Mouse (Mus musculus) midbrain, embryonic 16.5 days (tissue): ENCODE data around the gene Apoa2. TPM values are rescaled to one million over a fixed set of nuclear protein-coding genes. Genes with fewer than 3 reads are reported as not detected.

Experiments
- ATAC-seq: fragments of 200-750 bp; cut with Nextera tagmentation; 2 replicates; pipeline ENCODE4 v1.8.0; 2017; ENCODE audit warnings: moderate TSS enrichment
- H3K27ac ChIP-seq: fragments of 300-500 bp; sonication (generic); 2 replicates; pipeline ENCODE4 v1.5.1; 2014; ENCODE audit warnings: mild to moderate bottlenecking, low read length, mixed read lengths
- H3K27me3 ChIP-seq: fragments of 300-500 bp; sonication (generic); 2 replicates; pipeline ENCODE4 v1.6.1; 2014; ENCODE audit warnings: low read depth, low read length, mixed read lengths; ENCODE audit not compliant: control insufficient read depth, insufficient read depth
- H3K36me3 ChIP-seq: fragments of 300-500 bp; sonication (generic); 2 replicates; pipeline ENCODE4 v1.6.1; 2014; ENCODE audit warnings: mild to moderate bottlenecking, low read length, moderate library complexity, mixed read lengths; ENCODE audit not compliant: control insufficient read depth, insufficient read depth
- H3K4me1 ChIP-seq: fragments of 300-500 bp; sonication (generic); 2 replicates; pipeline ENCODE4 v1.6.1; 2014; ENCODE audit warnings: mild to moderate bottlenecking, low read length, mixed read lengths; ENCODE audit not compliant: control insufficient read depth, insufficient read depth
- H3K4me2 ChIP-seq: fragments of 300-500 bp; sonication (generic); 2 replicates; pipeline ENCODE4 v1.6.1; 2014; ENCODE audit warnings: mild to moderate bottlenecking, low read length, mixed read lengths
- H3K4me3 ChIP-seq: fragments of 300-500 bp; sonication (generic); 2 replicates; pipeline ENCODE4 v1.5.1; 2014; ENCODE audit warnings: low read depth, mild to moderate bottlenecking, low read length, moderate library complexity, mixed read lengths
- H3K9ac ChIP-seq: fragments of 300-500 bp; sonication (generic); 2 replicates; pipeline ENCODE4 v1.6.1; 2014; ENCODE audit warnings: low read depth, low read length, mixed read lengths
- H3K9me3 ChIP-seq: fragments of 300-500 bp; sonication (generic); replicated peaks from 2 replicates; pipeline ENCODE4 v1.6.1; 2014; ENCODE audit warnings: mild to moderate bottlenecking, low read length, mixed read lengths; ENCODE audit not compliant: control insufficient read depth, poor library complexity, severe bottlenecking
- WGBS: fragments of 180-500 bp; shearing (Covaris S2); extraction: QIAGEN DNeasy Blood & Tissue Kit; methylation state at CpG from one replicate; pipeline ENCODE4 v1.1.7; 2014; 5-methylcytosine and 5-hydroxymethylcytosine counted together
- polyA plus RNA-seq: library from polyadenylated mRNA; unstranded; fragments of >200 nt; fragmentation: Nextera tagmentation; extraction: Ambion mirVana; gene quantifications from 2 replicates; pipeline ENCODE4 v1.2.1, GENCODE M21; 2015

Gene Apoa2
- polyA plus RNA-seq, 1 experiment from 2014 or later = 2.1 TPM

DNA sequence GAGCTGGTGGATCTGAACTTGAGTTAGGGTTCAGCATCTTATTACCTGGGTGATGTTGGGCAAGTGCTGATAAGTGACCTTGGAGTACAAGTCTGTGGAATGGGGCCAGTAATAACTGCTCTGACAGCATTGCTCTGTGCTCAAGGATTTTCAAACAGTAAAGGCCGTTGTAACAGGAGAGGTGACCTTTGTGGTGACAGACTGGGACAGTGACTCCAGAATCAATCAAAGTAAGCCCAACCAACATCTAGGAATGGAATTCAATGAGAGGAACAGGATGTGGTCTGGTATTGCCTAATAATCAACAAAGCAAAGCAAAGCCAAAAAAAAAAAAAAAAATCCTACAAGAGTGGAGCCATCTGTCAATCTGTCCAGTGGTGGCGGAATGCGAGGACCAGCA, 35.5 kb downstream of the Apoa2 start:
- H3K9me3 ChIP-seq = no peaks in the 10 kb centered on the region
- no peak overlapping the region for H3K9ac ChIP-seq
- H3K27ac ChIP-seq = no peak overlapping the region
- WGBS = 86% methylated on average over 3 of the region's 3 CpGs
- no peaks in the 10 kb centered on the region for H3K36me3 ChIP-seq
- peaks cover 13% of the 10 kb centered on the region for H3K4me1 ChIP-seq
- H3K4me2 ChIP-seq = no peak overlapping the region
- no peaks in the 10 kb centered on the region for H3K27me3 ChIP-seq
- H3K4me3 ChIP-seq = no peak overlapping the region
- no peak for ATAC-seq

DNA sequence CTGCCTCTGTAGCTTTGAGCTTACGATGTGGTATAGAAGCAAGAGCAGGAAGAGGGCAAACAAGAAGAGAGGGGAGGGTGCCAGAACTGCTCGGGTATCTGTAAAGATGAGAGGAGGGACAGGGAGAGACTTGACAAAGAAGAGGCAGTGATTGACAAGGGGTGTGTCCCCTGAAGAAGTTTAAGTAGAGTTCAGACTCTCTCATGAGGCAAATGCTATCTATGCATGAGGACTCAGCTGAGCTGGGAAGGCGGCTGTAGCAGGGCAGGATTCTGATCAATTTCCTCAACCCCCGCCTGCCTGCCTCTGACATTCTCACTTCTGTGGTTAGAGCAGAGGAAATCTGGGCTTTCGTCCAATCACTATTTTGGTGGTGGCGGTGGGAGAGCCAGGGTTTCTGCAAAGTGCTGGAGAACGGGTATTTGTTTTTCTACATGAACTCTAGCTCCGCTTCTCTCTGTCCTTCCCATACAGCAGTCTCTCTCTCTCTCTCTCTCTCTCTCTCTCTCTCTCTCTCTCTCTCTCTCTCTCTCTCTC, 37.8 kb downstream of the Apoa2 start:
- peak overlapping the region; percentile 30; the same call in 1 of the 2 replicates for H3K9ac ChIP-seq

DNA sequence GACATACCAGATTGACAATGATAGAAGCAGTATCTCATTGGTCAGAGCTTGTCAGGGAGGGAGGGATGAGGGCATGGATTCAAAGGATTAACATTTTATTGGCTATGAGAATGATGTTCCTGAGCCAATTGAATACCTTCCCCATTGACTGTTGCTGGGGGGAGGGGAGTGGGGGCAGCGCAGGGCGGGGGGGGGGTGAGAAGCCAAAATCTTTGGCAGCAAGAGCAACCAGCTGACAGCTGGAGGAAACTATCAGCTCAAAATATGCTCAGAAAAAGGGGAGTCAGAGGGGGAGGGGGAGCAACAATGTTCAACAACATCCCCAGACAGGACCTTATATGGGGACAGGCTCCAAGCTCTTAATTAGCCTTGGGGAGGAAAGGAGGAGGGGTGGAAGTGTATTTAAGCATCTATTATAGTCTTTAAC, 38.3 kb downstream of the Apoa2 start:
- no peaks in the 10 kb centered on the region for H3K36me3 ChIP-seq
- no peaks in the 10 kb centered on the region for H3K27me3 ChIP-seq
- H3K4me1 ChIP-seq = peaks cover 13% of the 10 kb centered on the region
- WGBS = 8% methylated on average over 2 of the region's 2 CpGs
- peak overlapping the region; percentile 74 for H3K27ac ChIP-seq
- peak overlapping the region; percentile 35; the same call in 1 of the 2 replicates for H3K4me3 ChIP-seq
- H3K4me2 ChIP-seq = peak overlapping the region; percentile 60
- H3K9me3 ChIP-seq = no peaks in the 10 kb centered on the region
- H3K9ac ChIP-seq = 0 out of 2 replicates have a peak overlapping the region, but pooled peaks have one; percentile 31
- peak; percentile 95 for ATAC-seq

More for the DNA sequence above, 37.8 kb downstream of the Apoa2 start:
- no peaks in the 10 kb centered on the region for H3K27me3 ChIP-seq
- ATAC-seq = peak; percentile 81
- H3K4me3 ChIP-seq = peak overlapping the region; percentile 35
- no peaks in the 10 kb centered on the region for H3K9me3 ChIP-seq
- H3K4me2 ChIP-seq = peak overlapping the region; percentile 60
- H3K27ac ChIP-seq = peak overlapping the region; percentile 81
- 6% methylated on average over 8 of the region's 8 CpGs for WGBS
- H3K4me1 ChIP-seq = peaks cover 13% of the 10 kb centered on the region
- no peaks in the 10 kb centered on the region for H3K36me3 ChIP-seq

DNA sequence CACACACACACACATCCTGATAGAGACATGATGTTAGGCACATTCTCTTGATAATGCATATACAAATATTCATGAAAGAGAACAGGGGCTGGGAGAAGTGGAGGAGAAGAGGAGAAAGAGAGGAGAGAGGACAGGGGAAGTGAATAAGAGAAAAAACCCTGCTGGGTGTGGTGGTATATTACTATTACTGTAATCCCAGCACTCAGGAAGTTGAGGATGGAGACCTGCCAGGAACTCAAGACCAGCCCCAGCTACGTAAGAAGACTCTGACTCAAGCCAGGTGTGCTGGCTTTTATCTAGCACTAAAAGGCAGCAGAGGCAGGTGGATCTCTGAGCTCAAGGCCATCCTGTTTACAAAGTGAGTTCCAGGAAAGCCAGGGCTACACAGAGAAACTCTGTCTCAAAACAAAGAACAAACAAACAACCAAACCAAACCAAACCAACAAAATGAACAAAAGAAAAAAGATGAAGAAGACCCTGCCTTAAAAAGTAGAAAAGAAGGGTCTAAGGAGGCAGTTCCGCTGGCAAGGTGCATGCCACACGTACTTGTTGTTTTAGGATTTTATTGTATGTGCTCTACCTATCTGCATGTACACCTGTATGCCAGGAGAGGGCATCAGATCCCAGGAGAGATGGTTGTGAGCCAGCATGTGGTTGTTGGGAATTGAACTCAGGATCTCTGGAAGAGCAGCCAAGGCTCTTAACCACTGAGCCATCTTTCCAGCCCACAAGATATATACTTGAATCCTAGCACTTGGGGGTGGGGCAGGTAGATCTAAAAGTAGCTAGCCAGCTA, 39.0 kb downstream of the Apoa2 start:
- Histone ChIP-seq H3K9ac (no peak overlapping the region), H3K36me3 (no peaks in the 10 kb centered on the region), H3K9me3 (no peaks in the 10 kb centered on the region), H3K27ac (peak overlapping the region; percentile 74), H3K4me1 (peaks cover 13% of the 10 kb centered on the region), H3K4me3 (no peak overlapping the region), H3K27me3 (no peaks in the 10 kb centered on the region), H3K4me2 (peak overlapping the region; percentile 60)
- ATAC-seq = peak; percentile 15
- WGBS = 85% methylated on average over 3 of the region's 3 CpGs

DNA sequence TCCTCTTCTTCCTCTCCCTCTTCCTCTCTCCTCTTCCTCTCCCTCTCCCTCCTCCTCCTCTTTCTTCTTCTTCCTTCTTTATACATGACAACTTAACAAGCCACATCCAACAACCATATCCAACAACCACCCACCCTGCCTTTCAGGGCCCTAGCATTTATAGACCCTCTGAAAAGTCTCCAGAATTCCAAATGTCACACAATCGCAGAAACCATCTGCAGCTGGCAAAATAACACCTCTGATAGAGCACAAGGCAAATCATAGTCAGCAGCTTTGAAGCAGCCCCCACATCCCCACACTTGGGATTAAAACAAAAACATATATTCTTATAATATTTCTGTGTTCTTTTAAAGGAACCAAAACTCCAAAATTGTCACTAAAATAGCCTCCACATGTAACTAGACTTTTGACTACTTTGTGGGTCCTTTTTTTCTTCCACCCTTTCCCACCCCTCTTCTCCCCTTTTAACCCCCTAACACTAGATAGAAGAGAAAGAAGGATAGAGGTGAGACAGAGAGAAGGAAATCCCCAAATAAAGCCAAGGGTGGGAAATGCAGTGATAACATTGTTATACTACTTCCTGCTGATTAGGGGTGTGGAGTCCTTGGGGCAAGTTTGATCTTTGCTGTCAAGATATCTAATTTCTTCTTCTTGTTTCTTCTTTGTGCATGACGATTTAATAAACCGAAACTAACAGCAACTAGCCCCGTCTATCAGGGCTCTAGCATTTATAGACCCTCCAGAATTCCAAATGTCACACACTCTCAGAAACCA, 41.3 kb downstream of the Apoa2 start:
- H3K4me2 ChIP-seq = no peak overlapping the region
- H3K36me3 ChIP-seq = no peaks in the 10 kb centered on the region
- H3K4me3 ChIP-seq = no peak overlapping the region
- H3K9me3 ChIP-seq = no peaks in the 10 kb centered on the region
- ATAC-seq = no peak
- no peak overlapping the region for H3K9ac ChIP-seq
- H3K27ac ChIP-seq = no peak overlapping the region
- no peaks in the 10 kb centered on the region for H3K27me3 ChIP-seq
- peaks cover 21% of the 10 kb centered on the region for H3K4me1 ChIP-seq
- 85% methylated on average over 4 of the region's 4 CpGs for WGBS

DNA sequence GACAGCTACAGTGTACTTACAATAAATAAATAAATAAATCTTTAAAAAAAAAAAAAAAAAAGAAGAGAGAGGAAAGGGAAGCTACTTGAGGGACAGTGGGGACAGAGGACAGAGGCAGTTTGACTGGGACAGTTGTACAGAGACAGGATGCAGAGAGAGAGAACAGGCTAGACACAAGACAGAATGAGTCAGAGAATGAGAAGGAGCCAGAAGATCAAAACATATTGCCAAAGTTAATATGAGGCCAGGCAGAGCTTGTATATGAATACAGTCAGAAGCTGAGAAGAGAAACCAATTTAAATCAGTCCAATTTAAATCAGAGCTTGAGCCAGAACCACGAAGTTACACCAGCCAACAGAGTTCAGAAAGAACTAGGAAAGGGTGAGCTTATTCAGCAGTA, 43.5 kb downstream of the Apoa2 start:
- Histone ChIP-seq H3K27me3 (no peaks in the 10 kb centered on the region), H3K4me2 (no peak overlapping the region), H3K4me1 (peaks cover 20% of the 10 kb centered on the region), H3K27ac (no peak overlapping the region), H3K9ac (no peak overlapping the region), H3K4me3 (no peak overlapping the region), H3K9me3 (no peaks in the 10 kb centered on the region), H3K36me3 (peaks cover 8% of the 10 kb centered on the region)
- no peak for ATAC-seq
- WGBS = 61% methylated on average over 1 of the region's 1 CpGs

DNA sequence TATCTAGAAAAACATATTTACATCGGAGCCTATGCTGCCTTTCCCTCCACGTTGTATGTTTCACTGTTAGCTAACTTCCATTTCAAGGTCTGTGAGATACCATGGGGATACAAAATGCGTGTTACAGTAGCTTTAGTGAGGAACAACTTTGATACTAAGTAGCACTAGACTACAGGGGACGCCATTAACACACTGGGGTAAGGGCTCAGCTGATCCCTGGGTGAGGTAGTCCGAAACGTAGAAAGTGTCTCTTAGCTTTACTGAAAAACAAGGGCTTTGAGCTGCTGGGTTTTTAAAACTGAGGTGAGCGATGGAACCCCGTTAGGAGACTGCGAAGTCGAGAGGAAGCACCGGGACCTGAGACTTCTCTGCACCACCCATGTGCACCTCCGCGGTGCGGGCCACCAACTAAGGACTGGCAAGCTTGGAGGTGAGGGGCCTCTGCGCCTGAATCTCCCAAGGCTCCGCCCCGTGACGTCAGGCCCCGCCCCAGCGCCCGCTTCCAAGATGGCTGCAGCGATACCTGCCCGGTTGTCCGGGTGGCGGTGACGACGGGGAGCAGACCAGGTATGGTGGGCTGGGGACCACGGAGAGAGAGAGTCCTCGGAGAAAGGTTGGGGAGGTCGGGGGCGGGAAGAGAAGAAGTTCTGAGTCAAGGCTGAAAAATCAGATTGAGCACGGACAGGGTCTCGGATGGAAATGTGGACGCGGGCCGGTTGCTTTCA, 45.2 kb downstream of the Apoa2 start, which contains the start of gene B4galt3:
Gene B4galt3, plus strand, starts transcription at position 481 of the 725 bp plus-strand sequence.
- WGBS = 4% methylated on average over 36 of the region's 36 CpGs
- peak within 1 kb of the TSS; percentile 75 for H3K4me2 ChIP-seq
- H3K27ac ChIP-seq = peak within 1 kb of the TSS; percentile 70

DNA sequence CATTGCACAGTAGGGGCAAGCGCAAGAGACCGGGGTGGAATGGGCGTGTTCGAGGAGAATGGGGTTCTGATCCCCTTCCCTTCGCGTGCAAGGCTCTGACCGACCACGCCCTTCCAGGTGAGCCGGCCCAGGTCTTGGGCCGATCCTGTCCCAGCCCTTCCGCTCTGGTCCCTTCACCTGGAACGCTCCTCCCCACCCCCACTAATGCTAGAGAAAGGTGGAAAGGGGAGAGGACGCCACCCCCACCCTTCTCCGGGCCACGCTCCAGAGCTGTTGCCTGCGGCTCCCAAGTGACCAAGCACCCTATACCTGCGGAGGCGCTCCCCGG, 45.7 kb downstream of the Apoa2 start:
- H3K27ac ChIP-seq = peak overlapping the region; percentile 70; the same call in 1 of the 2 replicates
- WGBS = 1% methylated on average over 18 of the region's 19 CpGs

More for the DNA sequence above, 45.2 kb downstream of the Apoa2 start, which contains the start of gene B4galt3:
- H3K9me3 ChIP-seq = no peaks in the 10 kb centered on the region
- H3K4me3 ChIP-seq = peak within 1 kb of the TSS; percentile 83
- ATAC-seq = peak; percentile 95
- H3K36me3 ChIP-seq = peaks cover 19% of the 10 kb centered on the region
- peak within 1 kb of the TSS; percentile 82 for H3K9ac ChIP-seq
- no peaks in the 10 kb centered on the region for H3K27me3 ChIP-seq
- peaks cover 17% of the 10 kb centered on the region for H3K4me1 ChIP-seq

More for the DNA sequence above, 45.7 kb downstream of the Apoa2 start:
- Histone ChIP-seq H3K4me3 (peak overlapping the region; percentile 83), H3K36me3 (peaks cover 21% of the 10 kb centered on the region), H3K9ac (peak overlapping the region; percentile 82), H3K4me1 (peaks cover 17% of the 10 kb centered on the region), H3K9me3 (no peaks in the 10 kb centered on the region), H3K4me2 (peak overlapping the region; percentile 75), H3K27me3 (no peaks in the 10 kb centered on the region)
- peak; percentile 78 for ATAC-seq
